Mouse (Mus musculus) C2C12 (cell line): Measurements from ENCODE around the gene Gm21987. TPM values are rescaled to one million over a fixed set of nuclear protein-coding genes. Genes with fewer than 3 reads are reported as not detected.

Source experiments
- H3K27me3 ChIP-seq: one replicate; pipeline ENCODE4 v1.6.1; 2011; ENCODE audit not compliant: control insufficient read depth, insufficient read depth, insufficient read length
- H3K36me3 ChIP-seq: one replicate; pipeline ENCODE4 v1.6.1; 2011; ENCODE audit not compliant: control insufficient read depth, insufficient read depth
- H3K4me3 ChIP-seq: one replicate; pipeline ENCODE4 v1.5.1; 2011; ENCODE audit warnings: mild to moderate bottlenecking, control low read depth; ENCODE audit not compliant: poor library complexity, insufficient read depth, severe bottlenecking
- H3K79me2 ChIP-seq: one replicate; pipeline ENCODE4 v1.6.1; 2011; ENCODE audit not compliant: control insufficient read depth, insufficient read depth
- H3K79me3 ChIP-seq: one replicate; pipeline ENCODE4 v1.6.1; 2011; ENCODE audit warnings: low read depth, control low read depth
- H3ac ChIP-seq: one replicate; pipeline ENCODE3; 2011; ENCODE audit warnings: low read depth; ENCODE audit not compliant: control insufficient read depth, insufficient read length
- CEBPB ChIP-seq: IDR thresholded peaks from one replicate; pipeline ENCODE4 v1.6.1; 2011; ENCODE audit warnings: low read depth, mild to moderate bottlenecking, control low read depth, moderate library complexity
- CTCF ChIP-seq: IDR thresholded peaks from one replicate; pipeline ENCODE4 v1.5.1; 2011; ENCODE audit not compliant: control insufficient read depth, insufficient read depth, insufficient read length
- FOSL1 ChIP-seq: IDR thresholded peaks from one replicate; pipeline ENCODE4 v1.8.0; 2011; ENCODE audit warnings: mild to moderate bottlenecking, low read length; ENCODE audit not compliant: poor library complexity, insufficient read depth, severe bottlenecking
- MAX ChIP-seq: IDR thresholded peaks from one replicate; pipeline ENCODE4 v1.6.1; 2011; ENCODE audit warnings: mild to moderate bottlenecking, control low read depth
- MYOD1 ChIP-seq: IDR thresholded peaks from one replicate; pipeline ENCODE4 v1.6.1; 2011; ENCODE audit warnings: low read depth; ENCODE audit not compliant: control insufficient read depth, insufficient read length
- MYOG ChIP-seq: IDR thresholded peaks from one replicate; pipeline ENCODE4 v1.6.1; 2011; ENCODE audit not compliant: control insufficient read depth, insufficient read length; ENCODE audit errors: extremely low read depth
- USF1 ChIP-seq: IDR thresholded peaks from one replicate; pipeline ENCODE4 v1.6.1; 2011; ENCODE audit warnings: low read depth, mild to moderate bottlenecking, control low read depth, moderate library complexity
- polyA plus RNA-seq: library from polyadenylated mRNA; unstranded; fragments of >200 nt; fragmentation: generic; extraction: Trizol; gene quantifications from one replicate; pipeline ENCODE4 v1.2.1, GENCODE M21; 2012; ENCODE audit warnings: missing spikeins

Gm21987 gene
- polyA plus RNA-seq, 1 experiment = not detected

DNA sequence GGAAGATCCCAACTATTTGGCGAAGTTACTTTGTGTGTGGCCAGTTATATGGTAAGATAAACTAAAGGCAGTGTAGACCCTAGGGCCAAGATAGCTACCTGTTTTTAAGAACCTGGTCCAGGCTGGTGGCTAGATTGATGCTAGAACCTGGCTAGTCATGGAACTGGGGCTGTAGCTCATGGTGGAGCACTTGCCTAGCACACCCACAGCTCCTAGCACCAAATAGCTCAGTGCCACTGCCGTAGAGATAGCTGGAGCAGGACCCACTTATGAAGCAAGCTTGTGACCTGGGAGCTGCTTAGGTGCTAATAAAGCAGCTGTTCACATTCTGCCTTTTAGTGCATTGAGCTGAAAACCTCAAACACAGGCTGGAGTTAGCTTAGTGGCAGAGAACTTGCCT lies 6.8 kb downstream of the Gm21987 start:
- no peaks in the 10 kb centered on the region for H3K27me3 ChIP-seq
- peaks cover 43% of the 10 kb centered on the region for H3K36me3 ChIP-seq
- no peak overlapping the region for H3ac ChIP-seq
- no peak overlapping the region for H3K4me3 ChIP-seq
- peaks cover 5% of the 10 kb centered on the region for H3K79me3 ChIP-seq
- TF ChIP-seq CTCF = no peak
- peaks cover 19% of the 10 kb centered on the region for H3K79me2 ChIP-seq

GRCm38 (mm10) chr16:38354185-38354913 lies 7.5 kb downstream of the Gm21987 start:
- Histone ChIP-seq H3K79me2 (peaks cover 12% of the 10 kb centered on the region), H3K36me3 (peaks cover 36% of the 10 kb centered on the region), H3ac (no peak overlapping the region), H3K79me3 (no peaks in the 10 kb centered on the region), H3K4me3 (no peak overlapping the region), H3K27me3 (no peaks in the 10 kb centered on the region)
- TF ChIP-seq CEBPB (no peak), CTCF (no peak), MYOG (no peak), FOSL1 (no peak), MYOD1 (no peak), MAX (no peak), USF1 (no peak)

GRCm38 (mm10) chr16:38358256-38358812 lies 11.5 kb downstream of the Gm21987 start:
- no peak overlapping the region for H3K4me3 ChIP-seq
- no peak for TF ChIP-seq USF1

GRCm38 (mm10) chr16:38359241-38359640 lies 12.4 kb downstream of the Gm21987 start:
- Histone ChIP-seq H3K27me3 (no peaks in the 10 kb centered on the region), H3ac (no peak overlapping the region), H3K79me2 (no peaks in the 10 kb centered on the region), H3K36me3 (no peaks in the 10 kb centered on the region), H3K4me3 (no peak overlapping the region), H3K79me3 (no peaks in the 10 kb centered on the region)
- TF ChIP-seq MAX = no peak
- no peak for TF ChIP-seq MYOD1
- TF ChIP-seq USF1 = no peak
- TF ChIP-seq CTCF = no peak
- TF ChIP-seq MYOG = no peak
- no peak for TF ChIP-seq FOSL1

More at GRCm38 (mm10) chr16:38358256-38358812, 11.5 kb downstream of the Gm21987 start:
- peaks cover 5% of the 10 kb centered on the region for H3K36me3 ChIP-seq
- H3K79me2 ChIP-seq = no peaks in the 10 kb centered on the region
- no peaks in the 10 kb centered on the region for H3K27me3 ChIP-seq
- H3ac ChIP-seq = no peak overlapping the region
- no peaks in the 10 kb centered on the region for H3K79me3 ChIP-seq

DNA sequence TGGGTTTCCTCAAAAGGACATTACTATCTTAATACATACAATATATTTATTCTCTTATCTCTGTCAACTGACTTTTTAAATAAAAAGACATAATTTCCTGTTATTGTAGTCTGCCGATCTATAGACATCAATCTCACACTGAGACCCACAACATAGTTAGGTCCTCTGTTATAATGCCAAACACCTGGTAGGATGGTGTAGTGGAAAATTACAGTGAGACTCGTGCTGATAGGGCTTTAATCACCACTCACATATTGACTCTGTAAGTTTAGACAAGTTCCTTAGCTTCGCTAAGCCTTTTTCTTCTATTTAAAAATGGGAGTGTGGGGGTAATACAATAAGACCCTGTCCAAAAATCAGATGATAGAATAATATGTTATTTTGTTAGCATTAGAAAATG lies 13.0 kb downstream of the Gm21987 start:
- Histone ChIP-seq H3ac (no peak overlapping the region), H3K27me3 (no peaks in the 10 kb centered on the region), H3K79me3 (no peaks in the 10 kb centered on the region), H3K36me3 (no peaks in the 10 kb centered on the region), H3K79me2 (no peaks in the 10 kb centered on the region), H3K4me3 (no peak overlapping the region)
- TF ChIP-seq CEBPB = no peak
- TF ChIP-seq USF1 = no peak
- no peak for TF ChIP-seq MAX

- no peaks in the 10 kb centered on the region for H3K36me3 ChIP-seq
- H3K79me3 ChIP-seq = no peaks in the 10 kb centered on the region
- H3K4me3 ChIP-seq = no peak overlapping the region
- no peaks in the 10 kb centered on the region for H3K79me2 ChIP-seq
- no peaks in the 10 kb centered on the region for H3K27me3 ChIP-seq
- TF ChIP-seq MYOD1 = peak; percentile 47
- peak; percentile 58 for TF ChIP-seq USF1
- no peak for TF ChIP-seq FOSL1
- no peak for TF ChIP-seq CTCF
- no peak for TF ChIP-seq MYOG
- H3ac ChIP-seq = no peak overlapping the region
Measured at GRCm38 (mm10) chr16:38360317-38360716, 13.5 kb downstream of the Gm21987 start.

DNA sequence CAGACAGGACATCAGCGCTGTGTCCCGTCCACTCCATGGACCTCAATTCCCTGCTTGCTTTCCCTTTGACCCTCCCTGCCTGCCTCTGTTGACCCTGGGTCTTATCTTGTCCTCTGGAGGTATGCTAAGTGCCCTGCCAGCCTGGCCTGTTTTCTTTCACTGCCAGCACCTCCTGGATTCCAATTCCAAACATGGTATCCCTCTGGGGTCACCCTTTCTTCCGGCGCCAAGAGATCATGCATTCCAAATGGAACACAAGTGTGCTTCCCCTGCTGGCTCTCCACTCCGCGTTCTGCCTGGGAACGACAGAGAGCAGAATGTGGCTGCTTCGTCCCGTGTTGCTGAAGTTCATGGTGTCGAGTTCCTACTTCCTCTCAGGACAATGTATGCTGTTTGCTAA lies 15.1 kb downstream of the Gm21987 start, which contains the start of gene Popdc2:
Gene Popdc2 (plus strand): TSS at position 277 of the 400 bp plus-strand sequence.
- Histone ChIP-seq H3K79me2 (no peaks in the 10 kb centered on the region), H3K79me3 (no peaks in the 10 kb centered on the region), H3ac (no peak within 1 kb of the TSS), H3K36me3 (no peaks in the 10 kb centered on the region), H3K4me3 (no peak within 1 kb of the TSS), H3K27me3 (no peaks in the 10 kb centered on the region)
- TF ChIP-seq MYOG (no peak), MYOD1 (no peak), FOSL1 (no peak), CEBPB (no peak), CTCF (no peak), USF1 (no peak), MAX (no peak)
